Mouse (Mus musculus) erythroblast, embryonic 14.5 days (primary cell): ENCODE results near the gene Usp44.

Experiments
- GATA1 ChIP-seq: IDR thresholded peaks from 2 replicates; pipeline ENCODE4 v1.6.1; 2012; ENCODE audit warnings: low read length, inconsistent platforms, mixed read lengths
- TAL1 ChIP-seq: IDR thresholded peaks from 3 replicates; pipeline ENCODE4 v1.6.1; 2012; ENCODE audit warnings: low read length, inconsistent platforms, mixed read lengths

GRCm38 (mm10) chr10:93832811-93833210 lies 1.5 kb downstream of the Usp44 start:
- TF ChIP-seq GATA1: no peak
- no peak for TF ChIP-seq TAL1
